Mouse (Mus musculus) liver, embryonic 14.5 days (tissue): ENCODE results near the gene Gm49380. TPM values are rescaled to one million over a fixed set of nuclear protein-coding genes. Genes with fewer than 3 reads are reported as not detected.

Experiments
- ATAC-seq: fragments of 200-750 bp; cut with Nextera tagmentation; 2 replicates; pipeline ENCODE4 v1.8.0; 2017; ENCODE audit warnings: moderate number of reproducible peaks, mild to moderate bottlenecking, moderate library complexity; ENCODE audit not compliant: insufficient read depth
- DNase-seq, 3 experiments: peaks; one replicate each; pipeline ENCODE4 v3.0.0-alpha.2; 2012 to 2013; ENCODE audit warnings: low read depth in 3 of 3, low spot score in 3 of 3
- H3K27ac ChIP-seq: fragments of 300-500 bp; sonication (generic); 2 replicates; pipeline ENCODE4 v1.5.1; 2014; ENCODE audit warnings: moderate library complexity, mild to moderate bottlenecking, control low read depth, inconsistent platforms
- H3K27me3 ChIP-seq: fragments of 300-500 bp; sonication (generic); 2 replicates; pipeline ENCODE4 v1.6.1; 2014; ENCODE audit warnings: mild to moderate bottlenecking, low read length, moderate library complexity; ENCODE audit not compliant: control insufficient read depth, insufficient read depth
- H3K36me3 ChIP-seq: fragments of 300-500 bp; sonication (generic); replicated peaks from 2 replicates; pipeline ENCODE4 v1.6.1; 2014; ENCODE audit warnings: low read depth; ENCODE audit not compliant: control insufficient read depth, insufficient read depth
- H3K4me1 ChIP-seq, 2 experiments: fragments of 200-500 bp in 1 of 2; fragments of 300-500 bp in 1 of 2; sonication (generic) in 1 of 2; replicated peaks; 2 replicates each; pipeline ENCODE4 v1.6.1; 2012 to 2014; ENCODE audit warnings: antibody characterized with exemption in 1 of 2, inconsistent platforms in 1 of 2, low read length in 1 of 2; ENCODE audit not compliant: control insufficient read depth in 2 of 2, insufficient read depth in 2 of 2
- H3K4me2 ChIP-seq: fragments of 300-500 bp; sonication (generic); 2 replicates; pipeline ENCODE4 v1.6.1; 2014; ENCODE audit warnings: low read depth, mild to moderate bottlenecking, control low read depth, moderate library complexity
- H3K4me3 ChIP-seq, 2 experiments: fragments of 200-500 bp in 1 of 2; fragments of 300-500 bp in 1 of 2; sonication (generic) in 1 of 2; 2 replicates each; pipeline ENCODE4 v1.5.1; 2012 to 2014; ENCODE audit warnings: low read depth in 2 of 2, low read length in 2 of 2, mild to moderate bottlenecking in 2 of 2, control low read depth in 1 of 2, inconsistent platforms in 1 of 2, moderate library complexity in 1 of 2; ENCODE audit not compliant: insufficient read depth in 1 of 2
- H3K9ac ChIP-seq: fragments of 300-500 bp; sonication (generic); replicated peaks from 2 replicates; pipeline ENCODE4 v1.6.1; 2014; ENCODE audit warnings: mild to moderate bottlenecking, control low read depth, moderate library complexity
- H3K9me3 ChIP-seq: fragments of 300-500 bp; sonication (generic); 2 replicates; pipeline ENCODE4 v1.6.1; 2016; ENCODE audit warnings: low read length, mixed read lengths; ENCODE audit not compliant: control insufficient read depth
- CTCF ChIP-seq: IDR thresholded peaks from 2 replicates; pipeline ENCODE4 v1.5.1; 2016; ENCODE audit warnings: antibody characterized with exemption, low read depth, control low read depth
- EP300 ChIP-seq: IDR thresholded peaks from 2 replicates; pipeline ENCODE4 v1.6.1; 2016; ENCODE audit warnings: antibody characterized with exemption, low read depth
- WGBS: fragments of 180-500 bp; shearing (Covaris S2); extraction: QIAGEN DNeasy Blood & Tissue Kit; methylation state at CpG from one replicate; pipeline ENCODE4 v1.1.7; 2014; ENCODE audit not compliant: insufficient replicate concordance; 5-methylcytosine and 5-hydroxymethylcytosine counted together
- polyA plus RNA-seq, 2 experiments: library from polyadenylated mRNA; depleted of rRNA in 1 of 2; stranded (reverse) in 1 of 2; unstranded in 1 of 2; fragments of >200 nt; fragmentation: Nextera tagmentation in 1 of 2; extraction: Ambion mirVana in 1 of 2; gene quantifications; 2 replicates each; pipeline versions ENCODE4 v1.2.1 to v1.2.3; 2012 to 2014

Gm49380 gene
- polyA plus RNA-seq, 2 experiments, result 0.09 TPM; not detected in 1

DNA sequence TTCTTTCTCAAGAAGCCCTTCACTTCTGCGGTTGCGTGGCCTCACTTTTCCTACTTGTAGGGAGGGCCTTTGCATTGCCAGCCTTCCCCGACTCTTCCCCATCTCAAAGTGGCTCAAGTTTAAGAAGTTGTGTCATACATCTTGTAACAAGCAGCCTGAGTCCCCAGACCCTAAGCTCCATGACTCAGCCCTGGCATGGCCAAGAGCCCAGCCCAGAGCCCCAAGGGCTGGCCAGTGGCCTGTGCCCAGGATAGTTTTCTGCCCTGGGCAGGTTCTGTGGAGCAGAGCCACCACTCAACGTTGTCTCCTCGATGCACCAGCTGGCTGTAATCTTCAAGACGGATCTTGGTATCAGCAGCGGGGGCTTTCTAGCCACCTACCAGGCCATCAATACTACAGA, 8.4 kb downstream of the Gm49380 start:
- Histone ChIP-seq H3K9ac (no peak overlapping the region), H3K4me3 (no peak overlapping the region), H3K4me2 (no peak overlapping the region), H3K27ac (no peak overlapping the region), H3K36me3 (peaks cover 14% of the 10 kb centered on the region), H3K4me1 (peaks cover 0 to 7% of the 10 kb centered on the region in 2 experiments), H3K9me3 (no peaks in the 10 kb centered on the region), H3K27me3 (no peaks in the 10 kb centered on the region)
- TF ChIP-seq CTCF (no peak), EP300 (no peak)
- ATAC-seq, result no peak
- no peak for DNase-seq
- 80% methylated on average over 7 of the region's 7 CpGs for WGBS

DNA sequence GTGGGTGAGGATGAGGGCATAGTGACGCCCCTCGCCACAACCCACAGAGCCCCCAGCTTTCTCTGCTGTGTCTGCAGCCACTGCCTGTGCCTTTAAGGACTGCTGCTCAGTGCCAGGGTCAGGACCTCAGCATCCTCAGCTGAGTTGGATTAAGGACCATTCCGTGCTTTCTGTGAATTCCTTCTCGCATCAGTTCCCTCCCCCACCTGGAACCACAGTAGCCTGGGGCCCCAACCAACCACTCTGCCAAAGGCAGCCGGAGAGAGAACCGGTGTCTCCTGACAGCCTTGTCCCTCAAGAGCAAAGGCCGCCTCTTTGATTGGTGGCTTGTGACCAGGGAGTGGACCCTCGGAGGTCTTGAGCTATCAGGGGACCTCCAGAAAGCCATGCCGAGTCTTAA, 11.8 kb downstream of the Gm49380 start, which contains the start of gene Mfrp:
Mfrp (plus strand) TSS at position 240 of the 400 bp plus-strand sequence.
- no peak within 1 kb of the TSS for H3K4me3 ChIP-seq
- peaks cover 3% of the 10 kb centered on the region; the same call in 1 of the 2 replicates for H3K36me3 ChIP-seq
- TF ChIP-seq CTCF (no peak), EP300 (no peak)
- no peak within 1 kb of the TSS for H3K9ac ChIP-seq
- no peak within 1 kb of the TSS for H3K4me2 ChIP-seq
- no peaks in the 10 kb centered on the region for H3K4me1 ChIP-seq
- WGBS, result 75% methylated on average over 9 of the region's 9 CpGs
- ATAC-seq, result no peak
- H3K27ac ChIP-seq, result no peak within 1 kb of the TSS
- no peaks in the 10 kb centered on the region for H3K9me3 ChIP-seq
- no peak for DNase-seq
- H3K27me3 ChIP-seq, result no peaks in the 10 kb centered on the region

DNA sequence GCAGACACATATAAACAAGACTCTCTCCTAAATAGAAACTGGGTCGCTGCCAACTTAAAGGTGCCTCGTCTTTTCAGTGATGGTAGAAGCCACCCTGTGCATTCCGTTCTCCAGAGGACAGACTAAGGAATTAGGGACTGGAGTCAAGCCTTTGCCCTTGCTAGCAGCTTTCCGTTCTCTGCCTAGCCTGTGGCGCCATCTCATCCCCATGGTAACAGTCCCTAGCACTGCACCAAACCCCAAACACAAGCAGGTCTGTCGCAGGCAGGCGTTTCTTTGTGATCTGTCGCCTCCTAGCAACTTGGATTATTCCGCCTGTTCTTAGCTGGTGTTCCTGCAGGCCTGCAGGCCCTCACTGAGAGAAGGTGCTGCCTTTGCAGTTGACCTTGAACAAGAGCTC, 16.8 kb downstream of the Gm49380 start:
- Histone ChIP-seq H3K9ac (no peak overlapping the region), H3K27ac (no peak overlapping the region), H3K4me1 (no peaks in the 10 kb centered on the region), H3K27me3 (no peaks in the 10 kb centered on the region), H3K9me3 (no peaks in the 10 kb centered on the region), H3K4me2 (no peak overlapping the region), H3K36me3 (no peaks in the 10 kb centered on the region), H3K4me3 (no peak overlapping the region)
- 69% methylated on average over 9 of the region's 9 CpGs for WGBS
- TF ChIP-seq EP300, result no peak
- TF ChIP-seq CTCF, result no peak
- ATAC-seq, result no peak
- no peak for DNase-seq

DNA sequence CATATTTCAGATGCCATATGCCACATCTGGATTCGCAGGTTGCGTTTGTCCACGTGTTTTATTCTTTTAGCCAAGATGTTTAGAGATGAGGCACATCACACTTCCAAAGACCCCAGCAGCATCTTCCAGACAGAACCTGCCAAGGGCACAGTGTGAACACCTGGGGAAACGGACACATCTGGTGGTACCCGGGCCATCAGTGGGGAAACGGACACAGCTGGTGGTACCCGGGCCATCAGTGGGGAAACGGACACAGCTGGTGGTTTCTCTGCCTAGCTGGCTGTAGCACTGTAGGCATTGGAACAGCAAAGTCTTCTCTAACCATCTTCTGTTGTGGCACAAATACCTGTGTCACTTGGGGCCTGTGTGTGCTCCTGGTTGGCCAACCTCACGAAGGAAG, 17.5 kb downstream of the Gm49380 start:
- Histone ChIP-seq H3K9ac (no peak overlapping the region), H3K4me1 (no peaks in the 10 kb centered on the region), H3K9me3 (no peaks in the 10 kb centered on the region), H3K36me3 (no peaks in the 10 kb centered on the region), H3K27me3 (no peaks in the 10 kb centered on the region), H3K27ac (no peak overlapping the region), H3K4me2 (no peak overlapping the region), H3K4me3 (no peak overlapping the region)
- DNase-seq (no peak), ATAC-seq (no peak)
- WGBS, result 79% methylated on average over 9 of the region's 9 CpGs
- TF ChIP-seq EP300, result no peak
- TF ChIP-seq CTCF, result no peak

DNA sequence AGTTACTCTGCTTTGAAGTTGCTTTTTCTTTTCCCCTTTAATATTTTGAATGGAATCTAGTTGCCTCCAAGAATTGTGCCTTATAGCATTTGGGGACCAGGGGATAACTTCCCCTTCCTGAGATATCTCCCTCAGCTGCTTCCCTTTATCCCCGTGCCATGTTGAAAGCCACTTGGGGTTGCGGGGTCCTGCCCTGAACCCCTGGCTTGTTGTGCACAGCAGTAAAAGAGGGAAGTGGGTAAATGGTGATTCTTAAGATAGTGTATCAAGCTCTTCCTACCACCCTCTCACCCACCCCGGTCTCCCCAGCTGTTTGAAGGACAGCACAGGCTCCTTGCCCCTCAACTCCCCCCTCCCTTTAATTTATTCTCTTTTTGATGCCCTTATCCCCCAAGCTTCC, 18.6 kb downstream of the Gm49380 start:
- WGBS, result 29% methylated on average over 3 of the region's 3 CpGs
- Histone ChIP-seq H3K9ac (no peak overlapping the region), H3K4me3 (no peak overlapping the region), H3K36me3 (no peaks in the 10 kb centered on the region), H3K9me3 (no peaks in the 10 kb centered on the region), H3K4me1 (no peaks in the 10 kb centered on the region), H3K4me2 (no peak overlapping the region), H3K27ac (no peak overlapping the region), H3K27me3 (no peaks in the 10 kb centered on the region)
- DNase-seq (no peak), ATAC-seq (no peak)
- TF ChIP-seq EP300 (no peak), CTCF (no peak)
